Mouse (Mus musculus): Measurements from ENCODE around the gene Nostrin. TPM values are rescaled to one million over a fixed set of nuclear protein-coding genes. Genes with fewer than 3 reads are reported as not detected.

Gene Nostrin
- total RNA-seq (2015; ENCODE audit: low replicate concordance): 1.0 TPM in 1 of 2 replicates, not detected in the other
- total RNA-seq (2017; ENCODE audit: low replicate concordance): 0.51 and 0.70 TPM in 2 replicates

DNA sequence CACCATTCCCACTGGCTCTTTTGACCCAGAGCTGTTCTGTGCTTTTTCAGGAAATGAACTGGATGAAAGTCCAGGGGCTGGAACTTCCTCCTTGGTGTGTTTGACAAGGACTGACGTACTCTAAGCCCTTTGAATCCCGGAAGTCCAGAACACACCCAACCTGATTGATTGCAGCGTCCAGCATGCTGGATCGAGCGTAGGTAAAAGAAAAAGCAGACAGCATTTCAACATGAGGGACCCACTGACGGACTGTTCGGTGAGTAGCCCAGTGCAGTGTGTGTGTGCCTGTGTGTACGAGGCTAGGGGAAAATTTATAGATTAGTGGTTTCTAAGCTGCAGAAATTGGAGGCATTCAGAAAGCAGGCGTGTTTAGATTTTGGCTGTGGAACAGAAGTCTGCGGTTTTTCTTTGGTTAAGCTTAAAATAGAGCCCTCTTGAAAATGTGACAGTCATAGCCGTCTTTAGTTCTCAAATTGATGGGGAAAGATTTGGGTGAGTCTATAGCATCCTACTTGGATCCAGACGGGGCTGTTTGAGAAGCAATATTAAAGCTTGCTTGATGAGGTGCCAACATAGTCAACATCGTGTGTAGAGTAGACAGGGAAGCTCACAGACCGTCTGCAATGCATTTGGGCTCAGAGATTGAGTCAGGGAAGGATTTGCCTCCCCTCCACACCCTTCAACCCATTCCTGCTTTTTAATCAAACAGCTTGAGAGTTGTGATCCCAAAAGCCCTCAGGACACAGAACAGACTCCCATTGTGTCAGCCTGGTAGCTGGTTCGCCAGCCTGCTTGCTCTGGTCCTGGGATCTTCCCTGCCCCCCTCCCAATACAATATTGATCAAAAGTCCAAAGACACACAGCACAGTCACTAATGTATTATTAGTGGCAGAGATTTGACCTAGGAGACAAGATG is at the start of gene Nostrin:
TSS of gene Nostrin (plus strand) at position 140 of the 916 bp plus-strand sequence.
- no peak for ATAC-seq (replicated peaks; ENCODE audit: low FRiP score, poor library complexity, severe bottlenecking)

DNA sequence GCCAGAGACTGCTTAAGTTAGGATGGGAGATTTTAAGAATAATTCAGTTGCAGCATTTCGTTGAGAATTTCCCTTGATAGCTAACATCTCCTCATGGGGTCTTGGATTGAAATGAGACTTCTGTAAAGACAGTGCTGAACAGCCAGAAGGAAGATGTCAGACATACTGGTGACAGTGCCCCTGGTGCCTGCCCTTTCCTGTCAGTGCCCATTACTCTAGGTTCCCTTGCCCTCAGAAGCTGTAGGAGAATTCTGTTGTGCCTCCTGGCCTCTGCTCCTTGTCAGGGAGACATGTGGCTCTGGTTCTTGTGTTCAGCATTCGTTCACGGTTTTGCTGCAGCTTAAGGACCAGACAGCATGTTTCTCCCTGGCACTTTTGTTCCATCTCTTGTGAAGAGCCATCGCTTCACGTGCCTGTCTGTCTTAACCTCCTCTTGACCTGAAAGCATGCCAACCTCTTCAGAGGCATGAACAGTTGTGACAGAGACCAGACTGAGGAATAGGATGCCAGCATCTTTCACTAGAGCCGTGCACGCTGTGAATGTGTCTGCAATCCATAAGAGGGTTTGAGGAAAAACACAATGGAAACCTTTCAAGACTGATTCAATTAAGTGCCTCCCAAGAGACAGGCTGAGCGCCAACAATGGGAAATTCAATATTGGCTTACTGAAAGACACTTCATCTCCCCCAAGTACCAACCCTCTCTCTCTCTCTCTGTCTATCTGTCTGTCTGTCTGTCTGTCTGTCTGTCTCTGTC is 48.9 kb upstream of the Nostrin start:
- no peak for ATAC-seq (replicated peaks; ENCODE audit: low FRiP score, poor library complexity, severe bottlenecking)

DNA sequence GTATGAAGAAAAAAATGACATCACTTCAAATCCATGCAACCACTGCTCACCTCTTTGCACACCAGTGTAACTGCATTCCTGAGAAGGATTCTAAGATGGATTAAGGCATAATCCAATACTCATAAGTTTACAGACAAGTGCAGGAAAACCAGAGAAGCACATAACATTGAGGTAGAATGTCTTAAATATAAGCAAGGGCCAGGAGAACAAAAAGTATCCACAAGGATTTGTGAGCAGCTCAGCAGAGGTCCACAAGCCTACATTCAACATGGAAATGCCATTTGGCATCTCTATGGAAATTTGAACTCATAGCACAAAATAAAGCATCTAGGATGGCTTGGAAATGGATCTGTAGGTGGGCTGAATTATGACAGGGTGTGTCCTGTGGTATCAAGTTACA is 39.8 kb upstream of the Nostrin start:
- ATAC-seq (replicated peaks; ENCODE audit: low FRiP score, poor library complexity, severe bottlenecking): no peak

DNA sequence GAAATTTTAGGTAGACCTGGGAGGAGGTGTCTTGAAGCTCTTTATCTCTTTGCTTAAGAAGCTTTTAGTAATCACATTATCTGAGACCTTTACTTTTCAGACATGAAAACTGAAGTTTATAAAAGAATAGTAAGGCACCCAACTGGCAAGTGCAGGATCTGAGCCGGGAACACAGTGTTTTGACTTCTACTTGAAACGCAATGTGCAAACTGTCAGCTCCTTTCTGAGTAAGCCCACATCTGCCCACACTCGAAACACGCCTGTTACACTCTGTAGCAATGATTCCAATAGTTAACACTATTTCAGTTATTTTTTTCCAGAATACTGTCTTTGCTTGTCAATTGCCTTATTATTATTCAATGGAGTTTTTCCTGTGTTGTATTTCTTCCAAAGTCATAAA is 38.8 kb upstream of the Nostrin start:
- no peak for ATAC-seq (replicated peaks; ENCODE audit: low FRiP score, poor library complexity, severe bottlenecking)

DNA sequence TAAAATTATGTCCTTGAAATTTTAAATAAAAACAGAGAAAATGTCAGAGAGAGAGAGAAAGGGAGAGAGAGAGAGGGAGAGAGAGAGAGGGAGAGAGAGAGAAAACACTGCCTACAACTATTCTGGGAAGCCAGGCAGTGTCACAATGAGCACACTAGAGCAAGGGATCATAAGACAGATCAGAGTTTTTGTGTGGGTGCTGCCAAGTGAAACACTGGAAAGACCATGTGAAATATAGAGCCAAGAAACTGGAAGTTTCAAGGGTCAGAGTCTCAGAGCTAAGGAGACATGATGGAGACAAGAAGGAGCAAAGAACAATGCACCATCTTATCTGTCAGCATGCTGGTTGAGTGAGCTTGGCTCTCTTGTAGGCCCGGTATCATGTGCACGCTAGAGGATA is 38.1 kb upstream of the Nostrin start:
- no peak for ATAC-seq (replicated peaks; ENCODE audit: low FRiP score, poor library complexity, severe bottlenecking)

DNA sequence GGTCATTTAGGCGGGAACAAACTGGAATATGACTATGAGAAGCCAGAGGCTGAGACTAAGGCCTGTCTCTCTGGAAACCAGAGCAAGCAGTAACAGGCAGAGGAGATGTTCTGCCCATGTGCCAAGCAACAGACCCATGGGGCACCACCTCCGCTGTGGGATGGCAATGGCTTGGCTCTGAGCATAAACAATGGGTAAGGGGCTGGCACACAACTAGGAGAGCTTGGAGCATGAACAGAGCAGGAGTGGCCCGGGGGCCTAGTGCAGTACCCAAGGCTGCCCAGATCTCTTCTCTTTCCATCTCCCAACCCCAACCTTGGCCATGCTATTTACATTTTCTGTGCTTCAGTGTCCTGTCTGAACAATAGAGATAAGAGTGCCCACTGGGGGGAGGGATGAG is 36.9 kb upstream of the Nostrin start:
- no peak for ATAC-seq (replicated peaks; ENCODE audit: low FRiP score, poor library complexity, severe bottlenecking)

DNA sequence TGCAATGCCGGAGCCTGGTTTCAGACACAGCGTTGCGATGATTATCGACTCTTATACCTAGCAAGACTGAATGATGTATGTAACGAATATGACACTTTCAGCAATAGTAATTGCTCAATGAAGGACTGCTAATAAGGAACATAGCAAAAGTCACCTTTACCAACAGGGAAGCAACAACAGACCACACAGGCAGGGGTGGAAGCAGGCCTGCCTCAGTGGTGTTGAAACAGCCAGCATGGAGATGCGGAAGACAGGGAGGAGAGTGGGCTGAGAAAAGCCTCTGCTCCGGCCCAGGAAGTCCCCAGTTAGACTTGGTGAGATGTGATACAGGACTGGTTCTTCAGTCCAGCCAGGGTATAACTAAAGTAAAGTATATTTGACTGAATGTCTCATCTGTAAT is 36.5 kb upstream of the Nostrin start:
- no peak for ATAC-seq (replicated peaks; ENCODE audit: low FRiP score, poor library complexity, severe bottlenecking)

DNA sequence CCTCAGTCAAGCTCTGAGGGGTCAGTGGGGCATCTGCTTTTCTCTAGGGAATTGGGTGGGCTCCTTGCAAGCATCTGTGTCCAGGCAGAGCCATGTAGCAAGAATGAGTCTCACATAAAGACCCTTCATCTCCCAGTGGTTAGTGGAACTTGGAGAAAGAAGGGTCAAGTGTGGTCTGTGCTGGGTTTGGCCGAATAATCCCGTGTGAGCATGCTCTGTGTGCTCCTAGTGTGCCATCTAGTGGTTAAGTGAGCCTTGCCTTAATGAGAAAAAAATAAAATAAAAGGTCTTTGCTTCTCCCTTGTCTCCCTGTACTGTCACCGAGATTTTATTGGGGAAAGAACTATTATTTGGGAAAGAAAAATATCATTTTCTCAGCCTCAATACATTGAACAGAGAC is 34.9 kb upstream of the Nostrin start:
- no peak for ATAC-seq (replicated peaks; ENCODE audit: low FRiP score, poor library complexity, severe bottlenecking)

DNA sequence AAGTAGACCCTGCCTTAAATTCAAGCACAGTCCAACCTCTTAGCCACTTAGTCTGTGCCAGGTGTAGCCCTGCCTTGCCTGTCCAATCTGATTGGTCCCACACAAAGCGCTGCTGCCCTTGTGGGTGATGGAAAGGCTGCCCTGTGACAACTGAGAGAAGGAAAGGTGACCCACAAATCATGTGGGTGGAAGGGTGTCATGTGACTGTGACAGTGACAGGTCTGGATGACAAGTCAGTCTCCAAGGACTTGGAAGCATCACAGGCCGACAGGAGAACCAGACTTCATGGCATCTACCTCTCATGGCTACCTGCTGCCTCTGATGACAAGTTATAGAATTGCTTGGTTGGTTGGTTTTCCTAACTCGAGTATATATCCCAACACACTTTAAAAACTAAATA is 32.1 kb upstream of the Nostrin start:
- ATAC-seq (replicated peaks; ENCODE audit: low FRiP score, poor library complexity, severe bottlenecking): no peak

DNA sequence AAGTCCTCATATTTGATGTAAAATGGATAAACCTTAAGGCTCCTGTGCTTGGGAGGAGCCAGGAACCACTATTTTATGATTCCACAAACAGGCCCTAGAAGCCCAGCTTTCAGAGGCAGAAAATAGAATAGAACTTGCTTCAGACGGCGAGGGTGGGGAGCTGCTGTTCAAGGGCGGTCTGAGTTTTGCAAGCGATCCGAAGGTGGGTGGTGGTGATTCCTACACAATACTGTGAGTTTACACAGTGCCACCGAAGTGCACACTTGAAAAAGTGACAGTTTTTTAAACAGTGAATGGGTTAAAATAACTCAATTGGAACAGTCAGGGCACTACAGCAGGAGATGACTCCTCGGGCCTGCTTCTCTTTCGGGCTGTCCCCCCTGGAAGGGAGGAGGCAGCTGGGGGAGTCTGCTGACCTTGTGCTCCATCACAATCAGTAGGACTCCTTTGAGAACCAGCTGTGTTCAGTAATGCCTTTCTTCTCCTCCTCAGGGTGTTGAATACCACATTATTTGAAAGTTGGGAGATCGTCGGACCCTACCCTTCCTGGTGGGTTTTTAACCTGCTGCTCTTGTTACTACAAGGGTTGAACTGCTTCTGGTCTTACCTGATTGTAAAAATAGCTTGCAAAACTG is 31.0 kb upstream of the Nostrin start:
- ATAC-seq (replicated peaks; ENCODE audit: low FRiP score, poor library complexity, severe bottlenecking): no peak

DNA sequence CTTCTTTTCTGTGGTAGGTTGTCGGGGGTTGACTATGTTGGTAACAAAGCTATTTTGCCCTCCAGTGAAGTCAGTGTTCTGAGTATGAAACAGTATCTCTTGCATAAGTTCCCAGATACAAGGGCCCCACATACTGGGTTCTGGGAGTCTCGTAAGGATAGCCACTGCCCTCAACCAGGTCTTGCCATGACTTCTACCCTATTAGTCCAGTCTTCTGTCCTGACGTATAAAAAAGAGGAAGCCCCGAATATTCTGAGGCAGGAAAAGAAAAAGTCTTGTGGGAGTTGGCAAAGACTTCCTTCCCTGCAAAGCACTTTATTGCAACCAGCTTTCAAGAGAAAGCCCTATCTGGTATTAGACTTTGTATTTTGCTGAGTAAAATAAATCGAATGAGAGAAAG is 26.4 kb upstream of the Nostrin start:
- ATAC-seq (replicated peaks; ENCODE audit: low FRiP score, poor library complexity, severe bottlenecking): no peak

DNA sequence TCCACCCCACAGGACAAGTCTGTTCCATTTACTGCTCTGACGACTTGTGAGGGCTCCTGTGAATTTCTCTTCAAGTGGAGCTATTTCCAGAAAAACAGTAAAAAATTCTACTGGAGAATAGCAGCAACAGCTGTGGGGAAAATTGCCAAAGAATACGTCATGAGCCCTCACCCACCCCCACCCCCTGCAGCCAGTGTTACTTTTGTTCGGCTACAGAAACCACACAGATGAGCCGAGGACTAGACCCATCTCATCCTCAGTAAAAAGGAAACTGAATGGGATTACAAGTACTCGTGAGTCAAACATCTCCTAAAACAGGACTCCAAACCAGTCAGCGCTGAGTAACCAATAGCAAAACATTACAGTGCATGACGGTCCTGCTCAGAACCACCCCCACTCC is 25.9 kb upstream of the Nostrin start:
- no peak for ATAC-seq (replicated peaks; ENCODE audit: low FRiP score, poor library complexity, severe bottlenecking)

DNA sequence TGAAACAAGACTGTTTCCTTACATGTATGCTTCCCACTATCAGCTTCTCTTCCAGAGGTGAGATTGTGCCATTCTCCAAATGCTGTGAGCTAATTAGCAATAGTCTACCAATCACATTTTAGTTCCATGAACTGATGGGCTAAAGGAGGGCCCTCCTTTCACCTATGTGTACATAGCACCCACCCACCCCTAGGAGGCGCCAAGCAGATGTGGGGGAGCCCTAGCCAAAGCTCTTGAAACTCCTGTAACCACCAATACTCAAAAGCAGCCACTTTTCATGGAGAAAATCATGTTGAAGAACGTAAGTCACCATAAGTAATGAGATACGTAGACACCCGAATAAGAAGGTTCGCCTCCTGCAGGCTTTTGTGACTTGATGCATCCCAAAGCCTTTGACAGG is 23.0 kb upstream of the Nostrin start:
- ATAC-seq (replicated peaks; ENCODE audit: low FRiP score, poor library complexity, severe bottlenecking): no peak

DNA sequence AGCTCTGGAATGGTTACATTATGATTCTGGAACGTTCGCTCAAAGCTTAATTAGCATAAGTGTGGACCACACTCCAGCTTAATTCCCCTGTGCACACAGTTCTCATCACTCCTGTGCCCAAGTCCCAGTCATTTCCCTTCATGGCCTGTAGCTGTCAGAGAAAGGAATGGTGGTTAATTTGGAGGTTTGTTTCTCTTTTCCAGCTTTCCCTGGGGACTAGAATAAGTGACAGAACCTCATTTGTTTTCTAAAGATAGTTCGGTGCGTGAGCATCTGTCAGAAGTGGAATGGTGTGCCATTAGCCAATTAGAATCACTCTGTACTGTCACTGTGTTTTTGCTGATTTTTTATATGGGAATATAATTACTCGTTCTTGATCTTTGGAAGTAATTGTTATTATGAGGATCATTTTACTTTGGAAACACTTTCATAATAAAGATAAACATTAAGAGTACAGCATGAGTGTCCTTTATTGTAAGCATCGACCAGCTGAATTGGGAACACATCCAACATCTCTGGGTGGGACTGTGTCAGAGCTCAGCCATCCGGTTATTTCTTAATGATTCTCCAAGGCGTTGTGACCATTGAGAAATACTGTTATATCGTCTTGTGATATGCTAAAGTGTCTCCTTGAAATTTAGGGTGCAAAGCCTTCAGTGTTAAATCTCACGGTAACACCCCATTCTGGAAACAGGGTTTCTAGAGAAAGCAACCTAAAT is 21.6 kb upstream of the Nostrin start:
- ATAC-seq (replicated peaks; ENCODE audit: low FRiP score, poor library complexity, severe bottlenecking): no peak

DNA sequence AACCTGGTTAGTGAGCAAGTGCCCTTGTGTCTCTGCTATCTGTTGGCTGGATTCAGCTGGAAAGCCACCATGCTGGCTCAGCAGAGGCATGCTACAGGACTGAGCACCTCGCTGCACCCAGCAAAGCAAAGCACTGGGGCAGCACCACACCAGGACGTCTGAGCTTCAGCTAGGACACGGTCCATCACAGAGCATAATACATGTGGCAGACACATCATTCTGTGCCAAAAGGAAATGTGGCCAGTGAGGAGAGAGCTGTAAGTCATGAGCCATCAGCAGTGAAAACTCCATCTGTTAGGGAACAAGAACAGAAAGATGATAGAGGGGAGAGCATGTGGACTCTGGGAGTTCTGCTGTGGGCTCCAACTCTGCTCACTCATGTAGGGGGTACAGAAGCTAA is 19.7 kb upstream of the Nostrin start:
- no peak for ATAC-seq (replicated peaks; ENCODE audit: low FRiP score, poor library complexity, severe bottlenecking)

DNA sequence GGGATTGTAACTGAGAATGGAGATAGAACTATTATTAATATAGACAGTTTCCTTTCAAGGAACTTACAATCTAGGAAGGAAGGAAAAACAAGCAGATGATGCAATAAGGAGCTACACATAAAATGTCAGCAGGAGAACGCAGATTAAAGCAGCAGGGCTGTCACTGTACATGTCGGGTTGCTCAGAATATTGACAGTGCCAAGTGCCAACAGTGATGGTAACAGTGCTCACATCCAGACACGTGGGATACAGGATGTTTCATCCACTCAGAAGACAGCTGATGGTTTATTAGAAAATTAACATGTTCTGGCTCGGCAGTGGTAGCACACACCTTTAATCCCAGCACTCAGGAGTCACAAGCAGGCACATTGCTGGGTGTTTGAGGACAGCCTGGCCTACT is 18.8 kb upstream of the Nostrin start:
- ATAC-seq (replicated peaks; ENCODE audit: low FRiP score, poor library complexity, severe bottlenecking): no peak

DNA sequence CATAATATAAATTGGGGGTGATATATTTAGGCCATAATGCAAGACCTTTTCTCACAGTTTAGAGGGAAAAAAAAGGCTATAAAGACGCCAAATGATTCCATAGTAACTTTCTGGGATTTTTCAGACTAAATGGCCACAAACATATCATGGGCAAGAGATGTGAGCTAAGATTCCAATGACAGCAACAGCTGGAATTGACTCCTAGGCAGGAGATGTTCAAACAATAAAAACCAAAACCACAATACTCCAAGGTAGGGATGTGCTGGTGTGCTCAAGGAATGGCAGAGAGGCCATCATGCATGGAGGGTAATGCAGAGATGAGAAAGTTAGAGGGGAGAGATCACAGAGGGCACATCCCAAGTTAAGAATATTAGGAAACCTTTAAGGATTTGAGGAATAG is 16.6 kb upstream of the Nostrin start:
- ATAC-seq (replicated peaks; ENCODE audit: low FRiP score, poor library complexity, severe bottlenecking): no peak

DNA sequence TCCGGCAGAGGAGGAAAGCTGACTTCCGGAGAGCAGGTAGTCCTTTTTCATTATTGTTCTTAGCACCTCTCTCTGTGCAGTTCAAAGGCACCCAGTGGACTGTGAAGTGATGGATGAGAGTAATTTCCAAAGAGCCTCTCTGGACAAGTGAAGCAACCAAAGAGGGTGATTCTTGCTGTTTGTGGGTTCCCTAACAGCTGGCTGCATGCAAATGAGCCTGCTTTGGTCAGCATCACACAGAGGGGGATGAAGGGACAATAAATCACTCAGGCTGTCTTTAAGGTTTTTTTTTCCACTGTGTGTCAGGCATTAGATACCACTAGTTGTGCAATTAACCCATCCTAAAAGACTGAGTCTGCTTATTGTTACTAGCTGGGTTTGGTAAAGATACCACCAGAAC is 15.9 kb upstream of the Nostrin start:
- ATAC-seq (replicated peaks; ENCODE audit: low FRiP score, poor library complexity, severe bottlenecking): no peak

DNA sequence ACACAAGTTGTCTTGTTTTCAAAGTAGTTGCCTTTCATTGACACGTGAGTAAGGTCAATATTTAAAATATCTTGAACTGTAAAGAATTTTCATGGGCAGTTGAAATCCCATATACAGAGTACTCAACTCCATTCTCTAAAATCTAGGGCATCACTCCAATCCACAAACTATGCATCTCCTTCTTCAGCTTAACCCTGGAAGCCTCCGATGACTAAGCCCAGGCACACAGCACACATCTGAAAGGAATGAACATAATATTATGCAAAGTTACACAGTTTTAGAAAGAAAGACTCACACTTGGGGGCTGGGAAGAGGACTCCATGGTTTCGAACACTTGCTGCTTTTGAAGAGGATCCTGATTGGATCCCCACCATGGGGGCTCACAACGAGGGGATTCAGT is 13.9 kb upstream of the Nostrin start:
- no peak for ATAC-seq (replicated peaks; ENCODE audit: low FRiP score, poor library complexity, severe bottlenecking)

DNA sequence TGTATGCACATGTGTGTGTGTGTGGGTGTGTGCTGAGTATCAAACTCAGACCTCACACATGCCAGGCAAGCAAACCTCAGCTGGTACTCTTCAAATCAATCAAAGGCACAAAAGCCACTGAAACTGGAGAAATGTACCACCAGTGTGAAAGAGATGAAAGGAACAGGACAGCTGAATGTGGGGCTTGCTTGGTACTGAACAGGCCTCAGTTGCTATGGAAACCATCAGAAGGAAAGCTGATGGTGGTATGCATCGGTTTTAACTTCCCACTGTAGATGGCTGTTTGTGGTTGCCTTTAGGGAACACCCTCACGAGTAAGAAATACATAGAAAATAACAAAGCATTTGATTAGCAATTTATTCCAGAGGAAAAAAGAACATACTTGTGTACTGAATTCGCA is 10.2 kb upstream of the Nostrin start:
- ATAC-seq (replicated peaks; ENCODE audit: low FRiP score, poor library complexity, severe bottlenecking): no peak
